Mouse (Mus musculus): Measurements from ENCODE around the gene Itga10. TPM values are rescaled to one million over a fixed set of nuclear protein-coding genes. Genes with fewer than 3 reads are reported as not detected.

The Itga10 gene
- polyA plus RNA-seq, 1 experiment from 2014 or later = 0.92 TPM

DNA sequence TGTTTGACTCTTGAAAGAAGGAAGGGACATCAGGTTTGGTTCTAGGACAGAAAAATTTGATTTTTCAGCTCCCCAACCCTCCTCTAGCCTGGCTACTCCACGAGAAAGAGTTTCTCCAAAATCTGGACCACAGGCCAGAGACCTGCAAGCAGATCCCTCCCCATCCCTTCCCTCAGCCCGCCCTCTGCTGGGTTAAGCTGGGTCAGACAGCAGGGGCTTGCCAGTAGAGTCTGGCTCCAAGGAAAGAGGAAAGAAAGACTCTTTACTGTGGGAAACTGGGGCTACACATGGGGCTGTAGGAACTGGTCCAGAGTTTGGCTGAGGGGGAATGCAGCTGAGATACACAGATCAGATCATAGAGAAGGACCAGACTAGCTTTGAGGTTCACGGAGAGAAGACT is 47.1 kb downstream of the Itga10 start:
- H3K4me2 ChIP-seq (ENCODE audit: low read depth, severe bottlenecking) = no peak overlapping the region
- no peaks in the 10 kb centered on the region for H3K9me3 ChIP-seq (ENCODE audit: control insufficient read depth, low read length)
- no peak overlapping the region for H3K27ac ChIP-seq (replicated peaks; ENCODE audit: low read depth, low read length)
- H3K4me3 ChIP-seq (ENCODE audit: low read depth, low read length) = no peak overlapping the region
- WGBS = 14% methylated on average over 3 of the region's 3 CpGs
- ATAC-seq (ENCODE audit: insufficient number of reproducible peaks, low FRiP score, low TSS enrichment, low read depth) (no peak), DNase-seq (ENCODE audit: low spot score) (peak; percentile 66)
- 0 out of 2 replicates have a peak, but pooled peaks cover 5% of the 10 kb centered on the region for H3K4me1 ChIP-seq (ENCODE audit: control insufficient read depth, insufficient read depth, low read length)
- H3K27me3 ChIP-seq (ENCODE audit: control insufficient read depth, insufficient read depth, low read length) = no peaks in the 10 kb centered on the region
- no peaks in the 10 kb centered on the region for H3K36me3 ChIP-seq (ENCODE audit: control insufficient read depth, insufficient read depth, low read length)
- H3K9ac ChIP-seq (ENCODE audit: low read length) = no peak overlapping the region

DNA sequence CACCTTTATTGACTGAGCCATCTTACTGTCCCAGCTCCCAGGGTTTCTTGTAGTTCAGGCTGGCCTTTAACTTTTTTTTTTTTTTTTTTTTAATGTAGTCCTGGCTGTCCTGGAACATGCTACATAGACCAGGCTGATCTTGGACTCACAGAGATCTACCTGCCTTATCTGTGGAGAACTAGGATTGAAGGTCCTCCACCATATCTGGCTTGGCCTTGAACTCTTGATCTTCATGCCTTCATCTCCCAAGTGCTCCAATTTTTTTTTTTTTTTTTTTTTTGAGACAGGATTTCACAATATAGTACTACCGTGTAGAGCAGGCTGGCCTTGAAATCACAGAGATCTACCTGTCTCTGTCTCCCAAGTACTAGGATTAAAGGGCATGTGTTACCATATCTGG is 48.2 kb downstream of the Itga10 start:
- Histone ChIP-seq H3K9ac (ENCODE audit: low read length) (no peak overlapping the region), H3K9me3 (ENCODE audit: control insufficient read depth, low read length) (no peaks in the 10 kb centered on the region)
- 100% methylated on average over 1 of the region's 1 CpGs for whole genome bisulfite sequencing

DNA sequence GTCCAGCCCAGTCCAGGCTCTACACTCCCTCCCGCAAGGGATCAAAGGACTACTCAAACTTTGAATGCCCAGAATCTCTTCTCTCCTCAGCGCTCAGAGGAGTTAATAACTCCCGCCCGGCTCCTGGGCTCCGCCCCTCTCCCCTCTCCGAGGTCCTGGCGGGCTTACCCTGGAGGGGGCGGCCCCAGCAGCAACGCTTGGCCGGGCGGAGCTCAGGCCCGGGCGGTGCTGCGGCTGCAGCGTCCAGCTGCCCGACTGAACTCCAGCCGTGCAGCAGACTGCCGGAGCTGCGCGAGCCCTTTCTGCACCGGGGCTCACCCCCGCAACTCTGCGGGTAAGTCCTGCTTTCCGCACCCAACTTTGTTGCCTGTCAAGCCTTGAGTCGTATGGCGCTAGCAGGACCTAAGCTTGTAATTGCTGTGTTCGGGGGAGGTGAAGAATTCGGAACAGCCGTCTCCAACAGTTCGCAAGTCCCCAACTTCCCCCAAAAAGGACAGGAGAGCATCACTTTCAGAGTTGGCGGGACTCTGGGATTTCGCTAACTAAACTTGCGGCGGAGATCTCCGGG is 50.9 kb downstream of the Itga10 start, which contains the start of gene Pias3:
Gene Pias3, plus strand, starts transcription at position 187 of the 568 bp plus-strand sequence.
- no peaks in the 10 kb centered on the region for H3K27me3 ChIP-seq (ENCODE audit: control insufficient read depth, insufficient read depth, low read length)
- peak within 1 kb of the TSS; percentile 82 for H3K4me3 ChIP-seq (ENCODE audit: low read depth, low read length)
- H3K36me3 ChIP-seq (ENCODE audit: control insufficient read depth, insufficient read depth, low read length) = no peaks in the 10 kb centered on the region
- peak within 1 kb of the TSS; percentile 94 for H3K27ac ChIP-seq (replicated peaks; ENCODE audit: low read depth, low read length)
- peaks cover 9% of the 10 kb centered on the region; the same call in 1 of the 2 replicates for H3K4me1 ChIP-seq (ENCODE audit: control insufficient read depth, insufficient read depth, low read length)
- peak; percentile 88 for DNase-seq (ENCODE audit: low spot score)
- peak within 1 kb of the TSS; percentile 69 for H3K4me2 ChIP-seq (ENCODE audit: low read depth, severe bottlenecking)
- peak; percentile 69 for ATAC-seq (ENCODE audit: insufficient number of reproducible peaks, low FRiP score, low TSS enrichment, low read depth)
- H3K9ac ChIP-seq (ENCODE audit: low read length) = peak within 1 kb of the TSS; percentile 91
- under 1% methylated on average over 35 of the region's 35 CpGs for WGBS
- no peaks in the 10 kb centered on the region for H3K9me3 ChIP-seq (ENCODE audit: control insufficient read depth, low read length)

More for the DNA sequence above, 48.2 kb downstream of the Itga10 start:
- ATAC-seq (ENCODE audit: insufficient number of reproducible peaks, low FRiP score, low TSS enrichment, low read depth) (no peak), DNase-seq (ENCODE audit: low spot score) (no peak)
- no peaks in the 10 kb centered on the region for H3K27me3 ChIP-seq (ENCODE audit: control insufficient read depth, insufficient read depth, low read length)
- no peak overlapping the region for H3K4me2 ChIP-seq (ENCODE audit: low read depth, severe bottlenecking)
- no peaks in the 10 kb centered on the region for H3K36me3 ChIP-seq (ENCODE audit: control insufficient read depth, insufficient read depth, low read length)
- H3K4me1 ChIP-seq (ENCODE audit: control insufficient read depth, insufficient read depth, low read length) = 0 out of 2 replicates have a peak, but pooled peaks cover 5% of the 10 kb centered on the region
- H3K27ac ChIP-seq (replicated peaks; ENCODE audit: low read depth, low read length) = no peak overlapping the region
- H3K4me3 ChIP-seq (ENCODE audit: low read depth, low read length) = no peak overlapping the region

DNA sequence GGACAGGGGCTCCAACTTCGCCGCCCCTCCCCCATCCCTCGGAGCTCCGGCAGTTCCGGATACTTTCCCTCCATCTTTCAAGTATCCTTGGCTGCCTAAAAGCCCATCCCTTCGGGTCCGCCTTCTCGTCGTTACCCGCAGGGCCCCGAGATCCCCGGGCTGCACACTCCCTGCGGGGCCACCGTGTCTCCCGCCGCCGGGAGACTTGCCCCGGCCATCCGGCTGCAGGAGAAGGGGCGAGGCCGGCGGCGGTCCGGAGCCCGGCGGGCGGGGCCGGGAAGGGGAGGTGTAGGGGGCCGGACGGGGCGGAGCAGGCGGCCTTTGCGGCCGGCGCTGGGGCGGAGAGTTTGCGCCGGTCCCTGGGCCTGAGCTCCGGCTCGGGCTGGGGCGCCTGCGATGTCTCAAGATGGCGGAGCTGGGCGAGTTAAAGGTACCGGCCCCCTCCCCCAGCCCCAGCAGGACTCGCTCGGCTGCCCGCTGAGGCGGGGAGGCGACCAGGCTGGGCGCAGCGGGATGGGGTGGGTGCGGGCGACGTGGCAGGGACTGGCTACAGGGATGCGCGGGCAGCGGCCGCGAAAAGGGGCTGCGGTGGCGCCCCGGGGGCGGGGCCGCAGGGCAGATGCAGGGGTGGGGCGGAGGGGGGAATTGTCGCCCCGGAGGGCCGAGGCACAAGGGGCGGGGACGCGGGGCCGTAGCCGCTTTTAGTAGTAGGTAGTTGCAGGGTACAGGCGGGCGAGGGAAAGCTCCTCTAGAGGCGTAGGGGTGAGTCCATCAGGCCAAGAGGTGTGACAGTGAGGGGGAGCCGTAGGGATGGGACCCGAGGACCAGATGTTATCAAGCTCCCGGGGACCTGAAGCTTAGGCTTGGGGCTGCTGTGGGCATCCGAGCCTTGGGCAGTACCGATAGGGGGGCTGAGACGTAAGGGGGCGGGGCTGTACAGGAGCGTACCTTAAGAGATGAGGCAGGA is 51.7 kb downstream of the Itga10 start:
- Histone ChIP-seq H3K9ac (ENCODE audit: low read length) (peak overlapping the region; percentile 91), H3K27me3 (ENCODE audit: control insufficient read depth, insufficient read depth, low read length) (no peaks in the 10 kb centered on the region), H3K36me3 (ENCODE audit: control insufficient read depth, insufficient read depth, low read length) (no peaks in the 10 kb centered on the region; the same call in 1 of the 2 replicates), H3K4me1 (ENCODE audit: control insufficient read depth, insufficient read depth, low read length) (peaks cover 9% of the 10 kb centered on the region; the same call in 1 of the 2 replicates), H3K4me2 (ENCODE audit: low read depth, severe bottlenecking) (peak overlapping the region; percentile 69), H3K9me3 (ENCODE audit: control insufficient read depth, low read length) (no peaks in the 10 kb centered on the region), H3K4me3 (ENCODE audit: low read depth, low read length) (peak overlapping the region; percentile 82), H3K27ac (replicated peaks; ENCODE audit: low read depth, low read length) (peak overlapping the region; percentile 94)
- DNase-seq (ENCODE audit: low spot score) (peak; percentile 91), ATAC-seq (ENCODE audit: insufficient number of reproducible peaks, low FRiP score, low TSS enrichment, low read depth) (peak; percentile 91)
- under 1% methylated on average over 82 of the region's 85 CpGs for WGBS

- Histone ChIP-seq H3K27me3 (ENCODE audit: control insufficient read depth, insufficient read depth, low read length) (no peaks in the 10 kb centered on the region), H3K4me2 (ENCODE audit: low read depth, severe bottlenecking) (no peak overlapping the region), H3K4me3 (ENCODE audit: low read depth, low read length) (no peak overlapping the region), H3K36me3 (ENCODE audit: control insufficient read depth, insufficient read depth, low read length) (peaks cover 4% of the 10 kb centered on the region), H3K9me3 (ENCODE audit: control insufficient read depth, low read length) (no peaks in the 10 kb centered on the region), H3K27ac (replicated peaks; ENCODE audit: low read depth, low read length) (no peak overlapping the region), H3K4me1 (ENCODE audit: control insufficient read depth, insufficient read depth, low read length) (peaks cover 7% of the 10 kb centered on the region; the same call in 1 of the 2 replicates), H3K9ac (ENCODE audit: low read length) (peak overlapping the region; percentile 18; the same call in 1 of the 2 replicates)
- ATAC-seq (ENCODE audit: insufficient number of reproducible peaks, low FRiP score, low TSS enrichment, low read depth) = no peak
- 24% methylated on average over 19 of the region's 19 CpGs for WGBS
- no peak for DNase-seq (ENCODE audit: low spot score)
Observed at GRCm38 (mm10) chr3:96698993-96699690, 53.8 kb downstream of the Itga10 start.

- ATAC-seq (ENCODE audit: insufficient number of reproducible peaks, low FRiP score, low TSS enrichment, low read depth) (no peak), DNase-seq (ENCODE audit: low spot score) (peak; percentile 53)
- Histone ChIP-seq H3K36me3 (ENCODE audit: control insufficient read depth, insufficient read depth, low read length) (peaks cover 9% of the 10 kb centered on the region), H3K9ac (ENCODE audit: low read length) (no peak overlapping the region), H3K27me3 (ENCODE audit: control insufficient read depth, insufficient read depth, low read length) (no peaks in the 10 kb centered on the region), H3K4me3 (ENCODE audit: low read depth, low read length) (no peak overlapping the region), H3K9me3 (ENCODE audit: control insufficient read depth, low read length) (no peaks in the 10 kb centered on the region), H3K27ac (replicated peaks; ENCODE audit: low read depth, low read length) (no peak overlapping the region), H3K4me1 (ENCODE audit: control insufficient read depth, insufficient read depth, low read length) (peaks cover 7% of the 10 kb centered on the region; the same call in 1 of the 2 replicates), H3K4me2 (ENCODE audit: low read depth, severe bottlenecking) (no peak overlapping the region)
- WGBS = 63% methylated on average over 7 of the region's 7 CpGs
Observed at GRCm38 (mm10) chr3:96700376-96700775, 55.0 kb downstream of the Itga10 start.

DNA sequence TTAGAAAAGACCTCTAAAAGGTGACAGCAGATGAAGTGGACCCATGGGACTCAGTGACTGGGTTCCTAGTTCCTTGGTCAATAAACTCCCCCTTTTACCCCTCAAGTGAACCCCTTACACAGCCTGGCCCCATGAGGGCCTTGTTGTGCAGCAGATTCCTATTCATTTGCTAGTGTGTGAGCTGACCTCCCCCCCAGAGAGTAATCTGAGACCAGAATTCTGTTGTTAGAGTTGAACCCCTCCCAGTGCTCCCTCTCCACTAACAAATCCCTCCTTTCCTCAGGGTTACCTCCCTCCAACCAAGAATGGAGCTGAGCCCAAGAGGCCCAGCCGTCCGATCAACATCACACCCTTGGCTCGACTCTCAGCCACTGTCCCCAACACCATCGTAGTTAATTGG is 55.6 kb downstream of the Itga10 start:
- no peak overlapping the region for H3K4me3 ChIP-seq (ENCODE audit: low read depth, low read length)
- H3K4me1 ChIP-seq (ENCODE audit: control insufficient read depth, insufficient read depth, low read length) = peaks cover 5% of the 10 kb centered on the region; the same call in 1 of the 2 replicates
- no peak overlapping the region for H3K4me2 ChIP-seq (ENCODE audit: low read depth, severe bottlenecking)
- H3K36me3 ChIP-seq (ENCODE audit: control insufficient read depth, insufficient read depth, low read length) = peaks cover 9% of the 10 kb centered on the region
- H3K9me3 ChIP-seq (ENCODE audit: control insufficient read depth, low read length) = no peaks in the 10 kb centered on the region
- H3K27ac ChIP-seq (replicated peaks; ENCODE audit: low read depth, low read length) = no peak overlapping the region
- no peaks in the 10 kb centered on the region for H3K27me3 ChIP-seq (ENCODE audit: control insufficient read depth, insufficient read depth, low read length)
- WGBS = 84% methylated on average over 4 of the region's 4 CpGs
- no peak for DNase-seq (ENCODE audit: low spot score)
- H3K9ac ChIP-seq (ENCODE audit: low read length) = no peak overlapping the region
- ATAC-seq (ENCODE audit: insufficient number of reproducible peaks, low FRiP score, low TSS enrichment, low read depth) = no peak

GRCm38 (mm10) chr3:96704778-96705177 is 59.4 kb downstream of the Itga10 start:
- no peaks in the 10 kb centered on the region for H3K9me3 ChIP-seq (ENCODE audit: control insufficient read depth, low read length)
- H3K4me3 ChIP-seq (ENCODE audit: low read depth, low read length) = no peak overlapping the region
- no peaks in the 10 kb centered on the region for H3K27me3 ChIP-seq (ENCODE audit: control insufficient read depth, insufficient read depth, low read length)
- H3K4me1 ChIP-seq (ENCODE audit: control insufficient read depth, insufficient read depth, low read length) = 0 out of 2 replicates have a peak, but pooled peaks cover 2% of the 10 kb centered on the region
- H3K4me2 ChIP-seq (ENCODE audit: low read depth, severe bottlenecking) = no peak overlapping the region
- no peak overlapping the region for H3K9ac ChIP-seq (ENCODE audit: low read length)
- ATAC-seq (ENCODE audit: insufficient number of reproducible peaks, low FRiP score, low TSS enrichment, low read depth) = no peak
- peaks cover 9% of the 10 kb centered on the region for H3K36me3 ChIP-seq (ENCODE audit: control insufficient read depth, insufficient read depth, low read length)
- peak; percentile 47 for DNase-seq (ENCODE audit: low spot score)
- H3K27ac ChIP-seq (replicated peaks; ENCODE audit: low read depth, low read length) = no peak overlapping the region
- WGBS = 72% methylated on average over 11 of the region's 11 CpGs

Data from limb, embryonic 11.5 days (tissue).